Mouse (Mus musculus): ENCODE results near the gene Pigz. TPM values are rescaled to one million over a fixed set of nuclear protein-coding genes. Genes with fewer than 3 reads are reported as not detected.

The Pigz gene
- polyA plus RNA-seq, 1 experiment from 2014 or later, result not detected

GRCm38 (mm10) chr16:31924368-31924767 lies 9.3 kb upstream of the Pigz start:
- Histone ChIP-seq H3K27ac (ENCODE audit: low read depth, low read length) (no peak overlapping the region), H3K4me2 (no peak overlapping the region), H3K4me3 (ENCODE audit: low read depth, low read length) (no peak overlapping the region), H3K9ac (ENCODE audit: low read depth, low read length) (no peak overlapping the region), H3K9me3 (replicated peaks; ENCODE audit: control insufficient read depth, low read length) (no peaks in the 10 kb centered on the region), H3K36me3 (ENCODE audit: control insufficient read depth, insufficient read depth, low read length) (no peaks in the 10 kb centered on the region), H3K4me1 (ENCODE audit: control insufficient read depth, insufficient read depth, low read length) (no peaks in the 10 kb centered on the region), H3K27me3 (ENCODE audit: control insufficient read depth, insufficient read depth, low read length) (no peaks in the 10 kb centered on the region)
- ATAC-seq (replicated peaks; ENCODE audit: insufficient number of reproducible peaks, low FRiP score, low TSS enrichment), result no peak
- WGBS (ENCODE audit: insufficient replicate concordance), result 72% methylated on average over 6 of the region's 6 CpGs

- Histone ChIP-seq H3K4me1 (ENCODE audit: control insufficient read depth, insufficient read depth, low read length) (no peaks in the 10 kb centered on the region), H3K4me2 (no peak overlapping the region), H3K9me3 (replicated peaks; ENCODE audit: control insufficient read depth, low read length) (no peaks in the 10 kb centered on the region), H3K9ac (ENCODE audit: low read depth, low read length) (no peak overlapping the region), H3K36me3 (ENCODE audit: control insufficient read depth, insufficient read depth, low read length) (no peaks in the 10 kb centered on the region), H3K27ac (ENCODE audit: low read depth, low read length) (no peak overlapping the region), H3K27me3 (ENCODE audit: control insufficient read depth, insufficient read depth, low read length) (peaks cover 7% of the 10 kb centered on the region), H3K4me3 (ENCODE audit: low read depth, low read length) (no peak overlapping the region)
- 75% methylated on average over 6 of the region's 6 CpGs for WGBS (ENCODE audit: insufficient replicate concordance)
- ATAC-seq (replicated peaks; ENCODE audit: insufficient number of reproducible peaks, low FRiP score, low TSS enrichment), result no peak
Observed at GRCm38 (mm10) chr16:31926091-31926490, 7.6 kb upstream of the Pigz start.

- Histone ChIP-seq H3K4me3 (ENCODE audit: low read depth, low read length) (no peak overlapping the region), H3K27ac (ENCODE audit: low read depth, low read length) (no peak overlapping the region), H3K27me3 (ENCODE audit: control insufficient read depth, insufficient read depth, low read length) (peaks cover 7% of the 10 kb centered on the region), H3K4me2 (no peak overlapping the region), H3K9ac (ENCODE audit: low read depth, low read length) (no peak overlapping the region), H3K4me1 (ENCODE audit: control insufficient read depth, insufficient read depth, low read length) (no peaks in the 10 kb centered on the region), H3K9me3 (replicated peaks; ENCODE audit: control insufficient read depth, low read length) (no peaks in the 10 kb centered on the region), H3K36me3 (ENCODE audit: control insufficient read depth, insufficient read depth, low read length) (no peaks in the 10 kb centered on the region)
- ATAC-seq (replicated peaks; ENCODE audit: insufficient number of reproducible peaks, low FRiP score, low TSS enrichment), result no peak
- WGBS (ENCODE audit: insufficient replicate concordance), result 76% methylated on average over 13 of the region's 13 CpGs
Observed at GRCm38 (mm10) chr16:31926547-31927182, 7.0 kb upstream of the Pigz start.

- ATAC-seq (replicated peaks; ENCODE audit: insufficient number of reproducible peaks, low FRiP score, low TSS enrichment), result no peak
- Histone ChIP-seq H3K9me3 (replicated peaks; ENCODE audit: control insufficient read depth, low read length) (no peaks in the 10 kb centered on the region), H3K36me3 (ENCODE audit: control insufficient read depth, insufficient read depth, low read length) (no peaks in the 10 kb centered on the region), H3K27me3 (ENCODE audit: control insufficient read depth, insufficient read depth, low read length) (peaks cover 12% of the 10 kb centered on the region), H3K9ac (ENCODE audit: low read depth, low read length) (no peak overlapping the region), H3K4me3 (ENCODE audit: low read depth, low read length) (no peak overlapping the region), H3K27ac (ENCODE audit: low read depth, low read length) (no peak overlapping the region), H3K4me2 (no peak overlapping the region), H3K4me1 (ENCODE audit: control insufficient read depth, insufficient read depth, low read length) (no peaks in the 10 kb centered on the region)
- WGBS (ENCODE audit: insufficient replicate concordance), result 75% methylated on average over 5 of the region's 5 CpGs
Observed at GRCm38 (mm10) chr16:31927412-31927811, 6.2 kb upstream of the Pigz start.

- WGBS (ENCODE audit: insufficient replicate concordance), result 53% methylated on average over 17 of the region's 17 CpGs
- H3K4me1 ChIP-seq (ENCODE audit: control insufficient read depth, insufficient read depth, low read length), result peaks cover 15% of the 10 kb centered on the region
- H3K4me2 ChIP-seq, result no peak overlapping the region
- H3K27ac ChIP-seq (ENCODE audit: low read depth, low read length), result no peak overlapping the region
- no peak overlapping the region for H3K9ac ChIP-seq (ENCODE audit: low read depth, low read length)
- H3K27me3 ChIP-seq (ENCODE audit: control insufficient read depth, insufficient read depth, low read length), result peaks cover 44% of the 10 kb centered on the region
- no peak overlapping the region for H3K4me3 ChIP-seq (ENCODE audit: low read depth, low read length)
- ATAC-seq (replicated peaks; ENCODE audit: insufficient number of reproducible peaks, low FRiP score, low TSS enrichment), result no peak
- no peaks in the 10 kb centered on the region for H3K36me3 ChIP-seq (ENCODE audit: control insufficient read depth, insufficient read depth, low read length)
- no peaks in the 10 kb centered on the region for H3K9me3 ChIP-seq (replicated peaks; ENCODE audit: control insufficient read depth, low read length)
Observed at GRCm38 (mm10) chr16:31931330-31931729, 2.3 kb upstream of the Pigz start.

DNA sequence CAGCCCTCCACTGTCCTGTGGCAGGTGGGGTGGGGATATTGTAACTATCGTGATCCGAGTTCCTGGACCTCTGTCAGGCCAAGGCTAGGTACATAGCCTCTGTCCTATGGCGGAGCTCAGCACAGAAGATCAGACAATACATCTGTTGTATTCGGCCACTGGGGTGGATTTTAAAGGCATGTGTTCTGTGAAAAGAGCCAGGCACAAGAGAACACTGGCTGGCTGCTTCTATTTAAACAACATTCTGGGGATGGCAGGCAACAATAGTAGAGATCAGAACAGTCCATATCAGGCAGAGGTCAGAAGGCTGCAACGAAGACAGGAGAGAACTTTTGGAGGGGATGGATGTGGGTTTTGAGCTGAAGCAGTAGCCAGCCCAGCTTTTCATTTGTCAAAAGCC lies 1.4 kb upstream of the Pigz start:
- Histone ChIP-seq H3K27ac (ENCODE audit: low read depth, low read length) (no peak overlapping the region), H3K9me3 (replicated peaks; ENCODE audit: control insufficient read depth, low read length) (no peaks in the 10 kb centered on the region), H3K27me3 (ENCODE audit: control insufficient read depth, insufficient read depth, low read length) (peaks cover 46% of the 10 kb centered on the region), H3K4me1 (ENCODE audit: control insufficient read depth, insufficient read depth, low read length) (peaks cover 15% of the 10 kb centered on the region), H3K4me2 (no peak overlapping the region), H3K4me3 (ENCODE audit: low read depth, low read length) (no peak overlapping the region), H3K36me3 (ENCODE audit: control insufficient read depth, insufficient read depth, low read length) (no peaks in the 10 kb centered on the region), H3K9ac (ENCODE audit: low read depth, low read length) (no peak overlapping the region)
- no peak for ATAC-seq (replicated peaks; ENCODE audit: insufficient number of reproducible peaks, low FRiP score, low TSS enrichment)
- 54% methylated on average over 5 of the region's 5 CpGs for WGBS (ENCODE audit: insufficient replicate concordance)

DNA sequence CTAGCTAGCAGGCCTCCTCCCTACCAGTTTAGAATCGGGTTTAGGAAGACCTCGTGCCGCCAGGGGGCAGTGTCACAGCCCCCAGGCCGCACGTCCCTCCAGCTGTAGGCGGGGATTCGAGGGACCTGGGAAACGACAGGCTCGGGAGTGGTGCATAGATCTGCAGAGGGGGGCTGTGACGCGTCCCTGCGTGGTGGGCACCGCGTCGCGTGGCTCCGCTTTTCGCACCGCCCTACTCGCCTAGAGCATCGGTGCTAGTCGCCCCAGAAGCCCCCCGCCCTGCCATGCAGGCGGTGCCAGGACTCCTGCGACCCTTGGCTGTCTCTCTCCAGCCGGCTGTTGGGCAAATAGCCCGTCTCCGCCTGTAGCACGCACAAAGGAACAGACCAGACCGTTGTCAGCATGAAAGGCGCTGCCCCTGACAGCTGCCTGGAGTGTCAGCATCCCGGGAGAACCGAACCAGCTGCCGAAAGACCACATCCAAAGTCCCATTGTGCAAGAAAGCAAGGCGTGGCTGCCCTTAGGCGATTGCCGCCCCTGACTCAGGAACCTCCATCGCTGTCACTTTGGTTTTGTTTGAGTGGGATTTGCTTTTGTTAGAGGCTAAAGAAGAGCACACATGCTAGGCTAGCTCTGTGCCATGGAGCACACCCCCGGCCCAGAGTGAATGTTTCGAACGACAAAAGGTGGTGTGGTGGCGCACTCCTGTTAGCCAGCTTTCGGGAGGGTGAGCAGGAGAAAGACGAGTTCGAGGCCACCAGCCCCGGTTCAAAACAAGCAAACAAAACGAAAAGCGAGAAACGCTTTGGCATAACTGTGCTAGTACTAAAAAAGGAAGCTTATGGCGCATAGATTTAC lies 582 bp upstream of the Pigz start:
- peaks cover 46% of the 10 kb centered on the region for H3K27me3 ChIP-seq (ENCODE audit: control insufficient read depth, insufficient read depth, low read length)

GRCm38 (mm10) chr16:31934550-31935010 lies 929 bp downstream of the Pigz start:
- H3K27me3 ChIP-seq (ENCODE audit: control insufficient read depth, insufficient read depth, low read length), result peaks cover 46% of the 10 kb centered on the region
- peak overlapping the region; percentile 91 for H3K4me2 ChIP-seq
- H3K4me3 ChIP-seq (ENCODE audit: low read depth, low read length), result peak overlapping the region; percentile 52
- no peak overlapping the region for H3K27ac ChIP-seq (ENCODE audit: low read depth, low read length)
- no peaks in the 10 kb centered on the region for H3K36me3 ChIP-seq (ENCODE audit: control insufficient read depth, insufficient read depth, low read length)
- H3K9me3 ChIP-seq (replicated peaks; ENCODE audit: control insufficient read depth, low read length), result no peaks in the 10 kb centered on the region
- H3K9ac ChIP-seq (ENCODE audit: low read depth, low read length), result no peak overlapping the region
- peaks cover 15% of the 10 kb centered on the region for H3K4me1 ChIP-seq (ENCODE audit: control insufficient read depth, insufficient read depth, low read length)
- 20% methylated on average over 13 of the region's 13 CpGs for WGBS (ENCODE audit: insufficient replicate concordance)
- no peak for ATAC-seq (replicated peaks; ENCODE audit: insufficient number of reproducible peaks, low FRiP score, low TSS enrichment)

More for the DNA sequence above, 582 bp upstream of the Pigz start:
- H3K4me2 ChIP-seq, result peak overlapping the region; percentile 91
- H3K4me3 ChIP-seq (ENCODE audit: low read depth, low read length), result peak overlapping the region; percentile 52
- no peaks in the 10 kb centered on the region for H3K9me3 ChIP-seq (replicated peaks; ENCODE audit: control insufficient read depth, low read length)
- 2% methylated on average over 50 of the region's 50 CpGs for WGBS (ENCODE audit: insufficient replicate concordance)
- no peak overlapping the region for H3K27ac ChIP-seq (ENCODE audit: low read depth, low read length)
- H3K36me3 ChIP-seq (ENCODE audit: control insufficient read depth, insufficient read depth, low read length), result no peaks in the 10 kb centered on the region
- H3K9ac ChIP-seq (ENCODE audit: low read depth, low read length), result peak overlapping the region; percentile 69
- peak; percentile 68; the same call in 1 of the 2 replicates for ATAC-seq (replicated peaks; ENCODE audit: insufficient number of reproducible peaks, low FRiP score, low TSS enrichment)
- H3K4me1 ChIP-seq (ENCODE audit: control insufficient read depth, insufficient read depth, low read length), result peaks cover 15% of the 10 kb centered on the region

Measured in heart, embryonic 11.5 days (tissue).